Mouse (Mus musculus) lung, embryonic 15.5 days (tissue): ENCODE results near the gene Zfp729a. TPM values are rescaled to one million over a fixed set of nuclear protein-coding genes. Genes with fewer than 3 reads are reported as not detected.

ENCODE experiments used
- polyA plus RNA-seq: library from polyadenylated mRNA; unstranded; fragments of >200 nt; fragmentation: Nextera tagmentation; extraction: Ambion mirVana; gene quantifications from 2 replicates; pipeline ENCODE4 v1.2.1, GENCODE M21; 2015

Zfp729a gene
- polyA plus RNA-seq, 1 experiment from 2014 or later = 2.7 TPM

Other genes with a start within 250 kb of the Zfp729a start
- 6.8 and 7.7 TPM in 2 replicates for gene Zfp429, start 238.0 kb downstream of the Zfp729a start, polyA plus RNA-seq
- gene Zfp459, start 216.4 kb downstream of the Zfp729a start, polyA plus RNA-seq = 1.1 and 1.7 TPM in 2 replicates
- gene Zfp874a, start 186.2 kb downstream of the Zfp729a start, polyA plus RNA-seq = 9.6 TPM in 2 replicates
- 2.1 and 3.8 TPM in 2 replicates for gene Zfp874b, start 153.5 kb downstream of the Zfp729a start, polyA plus RNA-seq
- 12.9 and 14.1 TPM in 2 replicates for gene Zfp58, start 137.2 kb downstream of the Zfp729a start, polyA plus RNA-seq
- not detected in 2 replicates for gene Gm26965, start 111.6 kb downstream of the Zfp729a start, polyA plus RNA-seq
- 22.3 and 22.8 TPM in 2 replicates for gene Zfp87, start 111.6 kb downstream of the Zfp729a start, polyA plus RNA-seq
- gene Zfp748, start 84.0 kb downstream of the Zfp729a start, polyA plus RNA-seq = 14.5 and 14.7 TPM in 2 replicates
- gene Zfp729b, start 28.1 kb downstream of the Zfp729a start, polyA plus RNA-seq = 3.5 and 4.4 TPM in 2 replicates
- gene Gm49345, start within 50 bp of the Zfp729a start, polyA plus RNA-seq = not detected in 2 replicates
- gene Zfp738, start 49.3 kb upstream of the Zfp729a start, polyA plus RNA-seq = 11.0 and 12.1 TPM in 2 replicates
- gene Zfp65, start 91.4 kb upstream of the Zfp729a start, polyA plus RNA-seq = 6.1 and 6.6 TPM in 2 replicates
- 5.6 and 6.4 TPM in 2 replicates for gene Zfp85, start 117.4 kb upstream of the Zfp729a start, polyA plus RNA-seq
- 2.5 and 2.9 TPM in 2 replicates for gene Zfp493, start 141.9 kb upstream of the Zfp729a start, polyA plus RNA-seq
- gene Zfp273, start 175.9 kb upstream of the Zfp729a start, polyA plus RNA-seq = 7.6 and 8.7 TPM in 2 replicates
- 1.9 and 2.2 TPM in 2 replicates for gene Gm10037, start 193.3 kb upstream of the Zfp729a start, polyA plus RNA-seq
- not detected in 2 replicates for gene BC048507, start 225.5 kb upstream of the Zfp729a start, polyA plus RNA-seq